Mouse (Mus musculus) heart, embryonic 14.5 days (tissue): ENCODE results near the gene Dlk1. TPM values are rescaled to one million over a fixed set of nuclear protein-coding genes. Genes with fewer than 3 reads are reported as not detected.

Experiments used
- polyA plus RNA-seq: library from polyadenylated mRNA; unstranded; fragments of >200 nt; fragmentation: Nextera tagmentation; extraction: Ambion mirVana; gene quantifications from 2 replicates; pipeline ENCODE4 v1.2.1, GENCODE M21; 2014

The Dlk1 gene
- polyA plus RNA-seq, 1 experiment from 2014 or later: 84.4 TPM

Other genes starting within 250 kb of the Dlk1 start
- 0.53 and 0.54 TPM in 2 replicates for gene Rtl1, start 147.5 kb downstream of the Dlk1 start, polyA plus RNA-seq